Mouse (Mus musculus) embryonic facial prominence, embryonic 11.5 days (tissue): Measurements from ENCODE around the gene Sugp1. TPM values are rescaled to one million over a fixed set of nuclear protein-coding genes. Genes with fewer than 3 reads are reported as not detected.

Experiments used
- ATAC-seq: fragments of 200-750 bp; cut with Nextera tagmentation; replicated peaks from 2 replicates; pipeline ENCODE4 v1.8.0; 2017; ENCODE audit warnings: low read depth; ENCODE audit not compliant: insufficient number of reproducible peaks, low FRiP score, low TSS enrichment
- DNase-seq: peaks from one replicate; pipeline ENCODE4 v3.0.0-alpha.2; 2015; ENCODE audit warnings: low spot score
- H3K27ac ChIP-seq: fragments of 300-500 bp; sonication (generic); replicated peaks from 2 replicates; pipeline ENCODE4 v1.5.1; 2014; ENCODE audit warnings: mild to moderate bottlenecking, low read depth, low read length, control low read depth
- H3K27me3 ChIP-seq: fragments of 300-500 bp; sonication (generic); 2 replicates; pipeline ENCODE4 v1.6.1; 2014; ENCODE audit warnings: mild to moderate bottlenecking, low read length, moderate library complexity, mixed read lengths; ENCODE audit not compliant: control insufficient read depth, insufficient read depth
- H3K36me3 ChIP-seq: fragments of 300-500 bp; sonication (generic); replicated peaks from 2 replicates; pipeline ENCODE4 v1.6.1; 2014; ENCODE audit warnings: low read depth, mild to moderate bottlenecking, low read length, moderate library complexity, mixed read lengths; ENCODE audit not compliant: control insufficient read depth, insufficient read depth
- H3K4me1 ChIP-seq: fragments of 300-500 bp; sonication (generic); 2 replicates; pipeline ENCODE4 v1.6.1; 2014; ENCODE audit warnings: low read length, mixed read lengths; ENCODE audit not compliant: control insufficient read depth, insufficient read depth
- H3K4me2 ChIP-seq: fragments of 300-500 bp; sonication (generic); 2 replicates; pipeline ENCODE4 v1.6.1; 2014; ENCODE audit warnings: low read depth, mild to moderate bottlenecking, control low read depth, low read length, moderate library complexity
- H3K4me3 ChIP-seq: fragments of 300-500 bp; sonication (generic); 2 replicates; pipeline ENCODE4 v1.5.1; 2014; ENCODE audit warnings: low read depth, low read length, control low read depth
- H3K9ac ChIP-seq: fragments of 300-500 bp; sonication (generic); replicated peaks from 2 replicates; pipeline ENCODE4 v1.6.1; 2014; ENCODE audit warnings: mild to moderate bottlenecking, control low read depth, low read length
- H3K9me3 ChIP-seq: fragments of 300-500 bp; sonication (generic); replicated peaks from 2 replicates; pipeline ENCODE4 v1.6.1; 2016; ENCODE audit warnings: mild to moderate bottlenecking, low read length, inconsistent platforms, mixed read lengths; ENCODE audit not compliant: control insufficient read depth
- WGBS: fragments of 180-500 bp; shearing (Covaris S2); extraction: QIAGEN DNeasy Blood & Tissue Kit; methylation state at CpG from one replicate; pipeline ENCODE4 v1.1.7; 2014; 5-methylcytosine and 5-hydroxymethylcytosine counted together
- microRNA-seq: library from miRNA; unstranded; fragments of <30 nt; microRNA quantifications from one replicate; pipeline ENCODE4, GENCODE M21; 2016; ENCODE audit warnings: borderline number of aligned reads
- polyA plus RNA-seq: library from polyadenylated mRNA; unstranded; fragments of >200 nt; fragmentation: Nextera tagmentation; extraction: Ambion mirVana; gene quantifications from 2 replicates; pipeline ENCODE4 v1.2.1, GENCODE M21; 2014

The Sugp1 gene
- polyA plus RNA-seq, 1 experiment from 2014 or later, result 29.1 TPM

DNA sequence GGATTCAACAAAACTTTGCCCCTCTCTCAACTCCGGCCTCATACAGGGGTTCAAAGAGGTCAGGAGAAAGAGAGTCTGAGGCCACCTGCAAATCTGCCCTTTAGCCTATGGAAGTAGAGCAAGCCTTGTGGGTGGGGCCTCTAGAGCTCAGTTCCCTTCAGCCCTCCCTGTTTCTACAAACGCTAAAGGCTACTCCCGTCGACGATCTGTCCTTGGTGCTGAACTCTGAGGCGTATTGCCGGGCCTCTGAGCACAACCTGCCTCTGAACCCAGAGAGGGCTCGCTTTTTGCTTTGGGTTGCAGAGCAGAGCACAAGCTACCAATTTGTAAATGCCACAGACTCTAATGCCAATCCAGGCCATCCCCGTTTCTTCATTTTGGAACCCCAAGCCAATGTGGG is 75.0 kb downstream of the Sugp1 start:
- ATAC-seq (no peak), DNase-seq (peak; percentile 86)
- no peak overlapping the region for H3K9ac ChIP-seq
- H3K27ac ChIP-seq, result no peak overlapping the region
- no peaks in the 10 kb centered on the region for H3K36me3 ChIP-seq
- WGBS, result 5% methylated on average over 9 of the region's 9 CpGs
- peaks cover under 1% of the 10 kb centered on the region; the same call in 1 of the 2 replicates for H3K4me1 ChIP-seq
- H3K27me3 ChIP-seq, result peaks cover 40% of the 10 kb centered on the region
- no peak overlapping the region for H3K4me3 ChIP-seq
- no peaks in the 10 kb centered on the region for H3K9me3 ChIP-seq
- H3K4me2 ChIP-seq, result no peak overlapping the region

DNA sequence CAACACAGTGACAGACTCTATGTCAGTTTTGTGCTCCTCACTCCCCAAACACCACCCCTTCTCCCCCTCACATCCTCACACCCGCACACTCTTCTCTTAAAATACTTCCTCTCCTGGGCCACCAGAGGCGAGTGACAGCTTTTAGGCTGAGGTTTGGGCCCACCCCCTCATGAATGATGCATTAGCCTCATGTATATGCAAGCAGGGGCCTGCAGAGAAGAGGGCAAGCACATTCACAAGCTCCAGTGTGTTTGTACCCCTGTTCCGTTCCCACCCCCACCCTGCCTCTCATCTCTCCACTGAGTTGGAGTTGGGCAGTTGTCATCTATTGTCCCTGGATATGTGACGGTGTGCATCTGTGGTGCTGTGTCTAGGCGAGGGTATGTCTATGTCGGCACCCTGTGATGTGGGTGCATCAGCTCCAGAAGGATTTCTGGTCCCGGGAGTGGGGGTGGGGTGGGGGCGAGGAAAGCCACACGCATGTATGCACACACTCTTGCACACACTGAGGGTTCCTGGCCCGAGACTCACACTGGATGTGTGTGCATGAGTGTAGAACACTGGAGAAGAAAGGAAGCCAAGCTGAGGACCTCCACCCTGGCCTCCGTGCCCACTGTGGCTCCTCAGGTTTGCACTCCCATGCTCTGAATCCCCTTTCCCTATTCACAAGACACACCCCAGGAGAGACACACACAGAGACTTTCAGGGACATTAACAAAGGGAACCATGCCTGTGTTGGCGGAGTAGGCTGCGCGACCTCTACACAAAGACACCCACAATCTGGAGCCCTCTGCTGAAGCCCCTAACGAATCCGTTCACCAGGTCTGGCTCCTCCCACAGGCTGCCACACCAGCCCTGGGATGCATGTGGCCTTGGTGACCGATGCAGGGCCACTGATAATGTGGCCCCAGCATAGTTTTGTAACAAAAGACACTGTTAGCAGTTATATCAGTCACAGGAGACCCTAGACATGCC is 76.4 kb downstream of the Sugp1 start:
- Histone ChIP-seq H3K9ac (0 out of 2 replicates have a peak overlapping the region, but pooled peaks have one; percentile 10), H3K27ac (no peak overlapping the region; the same call in 1 of the 2 replicates), H3K4me3 (peak overlapping the region; percentile 14; the same call in 1 of the 2 replicates), H3K27me3 (peaks cover 27% of the 10 kb centered on the region), H3K9me3 (no peaks in the 10 kb centered on the region), H3K4me1 (no peaks in the 10 kb centered on the region), H3K4me2 (peak overlapping the region; percentile 19; the same call in 1 of the 2 replicates), H3K36me3 (no peaks in the 10 kb centered on the region)
- 8% methylated on average over 17 of the region's 17 CpGs for WGBS
- ATAC-seq, result peak; percentile 66
- DNase-seq, result no peak

DNA sequence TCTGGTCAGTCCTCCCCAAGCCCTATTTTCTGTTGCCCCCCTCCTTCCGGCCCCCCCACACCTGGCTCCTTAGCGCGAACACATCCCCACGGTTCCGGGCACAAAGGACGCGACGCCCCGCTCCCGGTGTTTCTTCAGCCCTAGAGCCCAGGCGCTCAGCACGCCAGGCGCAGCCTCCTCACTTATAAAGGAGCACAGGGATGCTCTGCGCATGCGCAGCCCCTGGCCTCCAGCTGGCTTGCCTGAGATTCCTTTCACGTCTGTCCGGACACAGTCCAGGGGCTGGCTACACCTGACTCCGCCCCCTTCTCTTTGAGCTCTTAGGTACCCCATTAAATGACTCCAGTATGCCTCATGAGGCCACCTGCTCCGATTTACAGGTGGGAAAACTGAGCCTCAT is 78.1 kb downstream of the Sugp1 start, which contains the start of gene Ncan:
Gene Ncan, minus strand, starts transcription at position 207 of the 400 bp plus-strand sequence.
- Histone ChIP-seq H3K4me2 (peak within 1 kb of the TSS; percentile 27), H3K9me3 (no peaks in the 10 kb centered on the region), H3K9ac (peak within 1 kb of the TSS; percentile 18; the same call in 1 of the 2 replicates), H3K27ac (no peak within 1 kb of the TSS), H3K4me1 (no peaks in the 10 kb centered on the region), H3K4me3 (peak within 1 kb of the TSS; percentile 21), H3K36me3 (no peaks in the 10 kb centered on the region), H3K27me3 (peaks cover 18% of the 10 kb centered on the region)
- 4% methylated on average over 19 of the region's 19 CpGs for whole genome bisulfite sequencing
- peak; percentile 88 for DNase-seq
- ATAC-seq, result peak; percentile 57

Small RNA genes lying within 50 kb of the gene (microRNA-seq; reads per million reads assigned to microRNA genes)
- not detected for gene Mir7066

Other genes with a start within 250 kb of the Sugp1 start
- gene Gmip, start 234.1 kb upstream of the Sugp1 start, polyA plus RNA-seq, result 4.4 and 4.6 TPM in 2 replicates
- 1.8 and 2.1 TPM in 2 replicates for gene Lpar2, start 220.4 kb upstream of the Sugp1 start, polyA plus RNA-seq
- gene Pbx4, start 210.3 kb upstream of the Sugp1 start, polyA plus RNA-seq, result 13.8 and 14.9 TPM in 2 replicates
- gene Cilp2, start 155.1 kb upstream of the Sugp1 start, polyA plus RNA-seq, result 0.32 and 0.66 TPM in 2 replicates
- 3.2 and 3.7 TPM in 2 replicates for gene Tssk6, start 140.6 kb upstream of the Sugp1 start, polyA plus RNA-seq
- gene Ndufa13, start 140.3 kb upstream of the Sugp1 start, polyA plus RNA-seq, result 158 and 165 TPM in 2 replicates
- 3.6 TPM in 2 replicates for gene Yjefn3, start 140.1 kb upstream of the Sugp1 start, polyA plus RNA-seq
- gene Gatad2a, start 46.4 kb upstream of the Sugp1 start, polyA plus RNA-seq, result 64.4 and 78.8 TPM in 2 replicates
- 44.8 and 47.8 TPM in 2 replicates for gene Mau2, start 79 bp upstream of the Sugp1 start, polyA plus RNA-seq
- gene Tm6sf2, start 30.1 kb downstream of the Sugp1 start, polyA plus RNA-seq, result 0.34 and 0.72 TPM in 2 replicates
- gene Hapln4, start 40.6 kb downstream of the Sugp1 start, polyA plus RNA-seq, result 0.07 TPM in 1 of 2 replicates, not detected in the other
- 6.4 and 7.3 TPM in 2 replicates for gene Ncan, start 78.1 kb downstream of the Sugp1 start, polyA plus RNA-seq
- 19.2 and 19.5 TPM in 2 replicates for gene Nr2c2ap, start 88.5 kb downstream of the Sugp1 start, polyA plus RNA-seq
- gene Rfxank, start 96.3 kb downstream of the Sugp1 start, polyA plus RNA-seq, result 17.0 and 18.3 TPM in 2 replicates
- 40.4 and 46.6 TPM in 2 replicates for gene Borcs8, start 96.7 kb downstream of the Sugp1 start, polyA plus RNA-seq
- 0.45 and 0.64 TPM in 2 replicates for gene Mef2b, start 96.9 kb downstream of the Sugp1 start, polyA plus RNA-seq
- gene Tmem161a, start 129.5 kb downstream of the Sugp1 start, polyA plus RNA-seq, result 26.2 and 29.8 TPM in 2 replicates
- 1.3 and 1.4 TPM in 2 replicates for gene Slc25a42, start 169.5 kb downstream of the Sugp1 start, polyA plus RNA-seq
- 31.4 and 34.0 TPM in 2 replicates for gene Sugp2, start 191.4 kb downstream of the Sugp1 start, polyA plus RNA-seq
- gene Armc6, start 191.7 kb downstream of the Sugp1 start, polyA plus RNA-seq, result 21.9 and 28.4 TPM in 2 replicates
- 48.9 and 52.9 TPM in 2 replicates for gene Homer3, start 240.0 kb downstream of the Sugp1 start, polyA plus RNA-seq